Mouse (Mus musculus) thymus, adult 2 months (tissue): ENCODE measurements around the gene Kdm4b.

Source experiments
- CTCF ChIP-seq: fragments of 200-500 bp; IDR thresholded peaks from 2 replicates; pipeline ENCODE4 v1.5.1; 2012; ENCODE audit warnings: mild to moderate bottlenecking, control low read depth, low read length, moderate library complexity, borderline replicate concordance; ENCODE audit not compliant: control insufficient read depth, poor library complexity, insufficient read depth; ENCODE audit errors: extremely low read depth
- POLR2A ChIP-seq: fragments of 200-500 bp; IDR thresholded peaks from 2 replicates; pipeline ENCODE4 v1.6.1; 2012; ENCODE audit warnings: mild to moderate bottlenecking, low read length, control low read depth, moderate library complexity; ENCODE audit not compliant: control insufficient read depth, poor library complexity, insufficient read depth; ENCODE audit errors: extremely low read depth

DNA sequence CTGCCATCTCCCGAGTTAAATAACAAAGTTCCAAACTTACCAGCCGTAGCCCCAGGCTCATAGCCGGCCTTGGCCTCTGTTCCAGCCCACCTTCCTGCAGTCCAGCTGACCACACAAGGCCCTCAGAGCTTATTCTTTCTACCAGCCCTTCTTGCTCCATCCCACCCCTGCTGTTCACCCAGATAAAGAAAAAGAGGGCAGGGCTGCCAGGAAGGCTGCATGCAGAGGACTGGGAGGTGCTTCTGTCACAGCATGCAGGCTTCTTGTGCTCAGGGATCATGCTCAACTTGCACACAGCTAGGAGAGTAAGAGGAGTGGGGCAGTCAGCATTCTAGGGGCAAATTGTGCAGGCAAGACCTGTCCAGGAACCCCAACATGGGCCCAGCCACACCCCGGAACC lies 22.3 kb downstream of the Kdm4b start:
- TF ChIP-seq CTCF (no peak), POLR2A (no peak)
